Mouse (Mus musculus): ENCODE results near the gene Gm5861. TPM values are rescaled to one million over a fixed set of nuclear protein-coding genes. Genes with fewer than 3 reads are reported as not detected.
"Not testable (repeated sequence)": the region's sequence is repeated elsewhere in the genome, so short reads cannot be mapped to it uniquely, and the experiment has no call there.

The Gm5861 gene
- total RNA-seq (2022): not detected

- DNase-seq (ENCODE audit: low spot score in 2 of 2): not testable (repeated sequence)
These were observed at the start of gene Gm5861 for GRCm38 (mm10) chr5:11182772-11183171. Gene Gm5861 (plus strand): TSS chr5:11183072.

- DNase-seq (ENCODE audit: low spot score in 2 of 2): not testable (repeated sequence)
These were observed 44.8 kb upstream of the Gm5861 start for GRCm38 (mm10) chr5:11138031-11138430.

Other genes with a start within 250 kb of the Gm5861 start
- not detected for gene Gm8871, start 235.3 kb upstream of the Gm5861 start, total RNA-seq (2022)
- gene Gm8857, start 235.3 kb upstream of the Gm5861 start, total RNA-seq (2022): not detected
- gene Gm8879, start 55.4 kb upstream of the Gm5861 start, total RNA-seq (2022): not detected
- gene Gm8890, start 73.0 kb downstream of the Gm5861 start, total RNA-seq (2022): not detected
- gene Speer1, start 158.4 kb downstream of the Gm5861 start, total RNA-seq (2022): not detected
- not detected for gene Gm8897, start 233.3 kb downstream of the Gm5861 start, total RNA-seq (2022)